Mouse (Mus musculus) intestine, postnatal 0 days (tissue): ENCODE results near the gene Zrsr2. TPM values are rescaled to one million over a fixed set of nuclear protein-coding genes. Genes with fewer than 3 reads are reported as not detected.

Experiments
- ATAC-seq: fragments of 200-750 bp; cut with Nextera tagmentation; 2 replicates; pipeline ENCODE4 v1.8.0; 2017; ENCODE audit warnings: mild to moderate bottlenecking, moderate TSS enrichment, moderate library complexity
- H3K27ac ChIP-seq: fragments of 300-500 bp; sonication (generic); 2 replicates; pipeline ENCODE4 v1.5.1; 2014; ENCODE audit warnings: mild to moderate bottlenecking, low read depth, low read length, moderate library complexity
- H3K27me3 ChIP-seq: fragments of 300-500 bp; sonication (generic); replicated peaks from 2 replicates; pipeline ENCODE4 v1.6.1; 2014; ENCODE audit warnings: low read length, mixed read lengths; ENCODE audit not compliant: control insufficient read depth, insufficient read depth
- H3K36me3 ChIP-seq: fragments of 300-500 bp; sonication (generic); 2 replicates; pipeline ENCODE4 v1.6.1; 2014; ENCODE audit warnings: mild to moderate bottlenecking, moderate library complexity; ENCODE audit not compliant: control insufficient read depth, insufficient read depth
- H3K4me1 ChIP-seq: fragments of 300-500 bp; sonication (generic); replicated peaks from 2 replicates; pipeline ENCODE4 v1.6.1; 2014; ENCODE audit warnings: antibody characterized with exemption, low read length, mixed read lengths; ENCODE audit not compliant: control insufficient read depth, insufficient read depth
- H3K4me2 ChIP-seq: fragments of 300-500 bp; sonication (generic); replicated peaks from 2 replicates; pipeline ENCODE4 v1.6.1; 2014; ENCODE audit warnings: low read depth, mild to moderate bottlenecking, moderate library complexity
- H3K4me3 ChIP-seq: fragments of 300-500 bp; sonication (generic); 2 replicates; pipeline ENCODE4 v1.5.1; 2014; ENCODE audit warnings: low read depth, low read length
- H3K9ac ChIP-seq: fragments of 300-500 bp; sonication (generic); 2 replicates; pipeline ENCODE4 v1.6.1; 2014; ENCODE audit warnings: mild to moderate bottlenecking, low read depth, low read length
- H3K9me3 ChIP-seq: fragments of 300-500 bp; sonication (generic); 2 replicates; pipeline ENCODE4 v1.6.1; 2016; ENCODE audit warnings: mixed run types; ENCODE audit not compliant: control insufficient read depth
- CTCF ChIP-seq: sonication (generic); IDR thresholded peaks from 2 replicates; pipeline ENCODE4 v1.5.1; 2016; ENCODE audit warnings: low read depth, mild to moderate bottlenecking, control low read depth, antibody characterized with exemption, moderate library complexity
- WGBS: fragments of 180-500 bp; shearing (Covaris S2); extraction: QIAGEN DNeasy Blood & Tissue Kit; methylation state at CpG from one replicate; pipeline ENCODE4 v1.1.7; 2014; 5-methylcytosine and 5-hydroxymethylcytosine counted together
- polyA plus RNA-seq: library from polyadenylated mRNA; unstranded; fragments of >200 nt; fragmentation: Nextera tagmentation; extraction: Ambion mirVana; gene quantifications from 2 replicates; pipeline ENCODE4 v1.2.1, GENCODE M21; 2015

Gene Zrsr2
- polyA plus RNA-seq, 1 experiment from 2014 or later, result 41.9 TPM

- no peaks in the 10 kb centered on the region for H3K27me3 ChIP-seq
- H3K27ac ChIP-seq, result no peak overlapping the region
- no peaks in the 10 kb centered on the region for H3K9me3 ChIP-seq
- peaks cover 19% of the 10 kb centered on the region for H3K36me3 ChIP-seq
- H3K4me2 ChIP-seq, result no peak overlapping the region
- H3K4me1 ChIP-seq, result no peaks in the 10 kb centered on the region
- ATAC-seq, result no peak
- H3K9ac ChIP-seq, result no peak overlapping the region
- TF ChIP-seq CTCF, result no peak
- WGBS, result 88% methylated on average over 6 of the region's 6 CpGs
- H3K4me3 ChIP-seq, result no peak overlapping the region
Measured at GRCm38 (mm10) chrX:163938587-163938986, 19.9 kb downstream of the Zrsr2 start.

GRCm38 (mm10) chrX:163934731-163935130, 23.7 kb downstream of the Zrsr2 start:
- WGBS, result 83% methylated on average over 8 of the region's 8 CpGs
- no peak overlapping the region for H3K9ac ChIP-seq
- H3K9me3 ChIP-seq, result no peaks in the 10 kb centered on the region
- H3K4me1 ChIP-seq, result no peaks in the 10 kb centered on the region
- H3K4me2 ChIP-seq, result no peak overlapping the region
- H3K27ac ChIP-seq, result no peak overlapping the region
- no peaks in the 10 kb centered on the region for H3K27me3 ChIP-seq
- peaks cover 8% of the 10 kb centered on the region; the same call in 1 of the 2 replicates for H3K36me3 ChIP-seq
- TF ChIP-seq CTCF, result no peak
- no peak for ATAC-seq
- no peak overlapping the region for H3K4me3 ChIP-seq

GRCm38 (mm10) chrX:163929550-163929949, 28.9 kb downstream of the Zrsr2 start:
- Histone ChIP-seq H3K27ac (no peak overlapping the region), H3K4me3 (no peak overlapping the region), H3K27me3 (no peaks in the 10 kb centered on the region), H3K9ac (no peak overlapping the region), H3K4me1 (no peaks in the 10 kb centered on the region), H3K36me3 (no peaks in the 10 kb centered on the region), H3K9me3 (no peaks in the 10 kb centered on the region), H3K4me2 (no peak overlapping the region)
- no peak for TF ChIP-seq CTCF
- no peak for ATAC-seq

- H3K4me3 ChIP-seq, result no peak overlapping the region
Measured at GRCm38 (mm10) chrX:163912791-163913190, 45.7 kb downstream of the Zrsr2 start.

GRCm38 (mm10) chrX:163909381-163909780, 49.1 kb downstream of the Zrsr2 start:
- Histone ChIP-seq H3K4me1 (no peaks in the 10 kb centered on the region), H3K9me3 (no peaks in the 10 kb centered on the region), H3K27me3 (0 out of 2 replicates have a peak, but pooled peaks cover 8% of the 10 kb centered on the region), H3K27ac (peak overlapping the region; percentile 60; the same call in 1 of the 2 replicates), H3K4me2 (peak overlapping the region; percentile 76), H3K4me3 (peak overlapping the region; percentile 61), H3K9ac (0 out of 2 replicates have a peak overlapping the region, but pooled peaks have one; percentile 37), H3K36me3 (no peaks in the 10 kb centered on the region)
- no peak for ATAC-seq
- 0 out of 2 replicates have a peak, but pooled peaks have one; percentile 17 for TF ChIP-seq CTCF
- WGBS, result 27% methylated on average over 30 of the region's 34 CpGs

More at GRCm38 (mm10) chrX:163912791-163913190, 45.7 kb downstream of the Zrsr2 start:
- no peak overlapping the region for H3K9ac ChIP-seq
- H3K4me2 ChIP-seq, result no peak overlapping the region
- no peaks in the 10 kb centered on the region for H3K4me1 ChIP-seq
- no peaks in the 10 kb centered on the region for H3K36me3 ChIP-seq
- no peaks in the 10 kb centered on the region for H3K9me3 ChIP-seq
- ATAC-seq, result no peak
- H3K27me3 ChIP-seq, result 0 out of 2 replicates have a peak, but pooled peaks cover 8% of the 10 kb centered on the region
- no peak overlapping the region for H3K27ac ChIP-seq
- TF ChIP-seq CTCF, result peak; percentile 68

- Histone ChIP-seq H3K4me2 (peak within 1 kb of the TSS; percentile 76), H3K9me3 (no peaks in the 10 kb centered on the region), H3K4me3 (peak within 1 kb of the TSS; percentile 61), H3K27me3 (0 out of 2 replicates have a peak, but pooled peaks cover 8% of the 10 kb centered on the region), H3K4me1 (no peaks in the 10 kb centered on the region), H3K36me3 (no peaks in the 10 kb centered on the region), H3K9ac (peak within 1 kb of the TSS; percentile 53), H3K27ac (peak within 1 kb of the TSS; percentile 66; the same call in 1 of the 2 replicates)
- peak; percentile 61 for TF ChIP-seq CTCF
- 20% methylated on average over 79 of the region's 80 CpGs for WGBS
- peak; percentile 99 for ATAC-seq
Measured at GRCm38 (mm10) chrX:163908337-163909250, 49.9 kb downstream of the Zrsr2 start, which contains the start of gene Ap1s2. TSS of gene Ap1s2 (plus strand) at chrX:163909017.
